Mouse (Mus musculus) heart, embryonic 11.5 days (tissue): ENCODE results near the gene Plekhg2. TPM values are rescaled to one million over a fixed set of nuclear protein-coding genes. Genes with fewer than 3 reads are reported as not detected.

Experiments
- ATAC-seq: fragments of 200-750 bp; cut with Nextera tagmentation; replicated peaks from 2 replicates; pipeline ENCODE4 v1.8.0; 2017; ENCODE audit warnings: moderate library complexity; ENCODE audit not compliant: insufficient number of reproducible peaks, low FRiP score, low TSS enrichment
- H3K27ac ChIP-seq: fragments of 300-500 bp; sonication (generic); 2 replicates; pipeline ENCODE4 v1.5.1; 2014; ENCODE audit warnings: mild to moderate bottlenecking, low read depth, low read length
- H3K27me3 ChIP-seq: fragments of 300-500 bp; sonication (generic); 2 replicates; pipeline ENCODE4 v1.6.1; 2014; ENCODE audit warnings: mild to moderate bottlenecking, low read length, mixed read lengths; ENCODE audit not compliant: control insufficient read depth, insufficient read depth
- H3K36me3 ChIP-seq: fragments of 300-500 bp; sonication (generic); 2 replicates; pipeline ENCODE4 v1.6.1; 2014; ENCODE audit warnings: mild to moderate bottlenecking, low read length, moderate library complexity, mixed read lengths; ENCODE audit not compliant: control insufficient read depth, insufficient read depth
- H3K4me1 ChIP-seq: fragments of 300-500 bp; sonication (generic); 2 replicates; pipeline ENCODE4 v1.6.1; 2014; ENCODE audit warnings: low read length; ENCODE audit not compliant: control insufficient read depth, insufficient read depth
- H3K4me2 ChIP-seq: fragments of 300-500 bp; sonication (generic); 2 replicates; pipeline ENCODE4 v1.6.1; 2014; ENCODE audit warnings: mild to moderate bottlenecking, moderate library complexity
- H3K4me3 ChIP-seq: fragments of 300-500 bp; sonication (generic); 2 replicates; pipeline ENCODE4 v1.5.1; 2014; ENCODE audit warnings: low read depth, low read length
- H3K9ac ChIP-seq: fragments of 300-500 bp; sonication (generic); 2 replicates; pipeline ENCODE4 v1.6.1; 2014; ENCODE audit warnings: mild to moderate bottlenecking, low read depth, low read length, moderate library complexity
- H3K9me3 ChIP-seq: fragments of 300-500 bp; sonication (generic); replicated peaks from 2 replicates; pipeline ENCODE4 v1.6.1; 2016; ENCODE audit warnings: low read length; ENCODE audit not compliant: control insufficient read depth
- WGBS: fragments of 180-500 bp; shearing (Covaris S2); extraction: QIAGEN DNeasy Blood & Tissue Kit; methylation state at CpG from one replicate; pipeline ENCODE4 v1.1.7; 2014; ENCODE audit not compliant: insufficient replicate concordance; 5-methylcytosine and 5-hydroxymethylcytosine counted together
- polyA plus RNA-seq: library from polyadenylated mRNA; unstranded; fragments of >200 nt; fragmentation: Nextera tagmentation; extraction: Ambion mirVana; gene quantifications from 2 replicates; pipeline ENCODE4 v1.2.1, GENCODE M21; 2014

The Plekhg2 gene
- polyA plus RNA-seq, 1 experiment from 2014 or later = 44.6 TPM

GRCm38 (mm10) chr7:28344637-28345036 is 27.8 kb downstream of the Plekhg2 start:
- no peaks in the 10 kb centered on the region for H3K9me3 ChIP-seq
- peaks cover under 1% of the 10 kb centered on the region; the same call in 1 of the 2 replicates for H3K4me1 ChIP-seq
- no peak overlapping the region for H3K9ac ChIP-seq
- no peaks in the 10 kb centered on the region for H3K27me3 ChIP-seq
- 11% methylated on average over 4 of the region's 4 CpGs for WGBS
- no peak for ATAC-seq
- no peak overlapping the region for H3K4me3 ChIP-seq
- no peak overlapping the region for H3K27ac ChIP-seq
- no peaks in the 10 kb centered on the region for H3K36me3 ChIP-seq
- no peak overlapping the region for H3K4me2 ChIP-seq

- H3K4me2 ChIP-seq = no peak overlapping the region
- no peaks in the 10 kb centered on the region for H3K9me3 ChIP-seq
- no peaks in the 10 kb centered on the region for H3K27me3 ChIP-seq
- H3K4me3 ChIP-seq = no peak overlapping the region
- no peak overlapping the region for H3K27ac ChIP-seq
- H3K36me3 ChIP-seq = no peaks in the 10 kb centered on the region
- 38% methylated on average over 7 of the region's 7 CpGs for WGBS
- no peak for ATAC-seq
- H3K9ac ChIP-seq = no peak overlapping the region
- H3K4me1 ChIP-seq = peaks cover 11% of the 10 kb centered on the region; the same call in 1 of the 2 replicates
Measured at GRCm38 (mm10) chr7:28341381-28341780, 31.0 kb downstream of the Plekhg2 start.

DNA sequence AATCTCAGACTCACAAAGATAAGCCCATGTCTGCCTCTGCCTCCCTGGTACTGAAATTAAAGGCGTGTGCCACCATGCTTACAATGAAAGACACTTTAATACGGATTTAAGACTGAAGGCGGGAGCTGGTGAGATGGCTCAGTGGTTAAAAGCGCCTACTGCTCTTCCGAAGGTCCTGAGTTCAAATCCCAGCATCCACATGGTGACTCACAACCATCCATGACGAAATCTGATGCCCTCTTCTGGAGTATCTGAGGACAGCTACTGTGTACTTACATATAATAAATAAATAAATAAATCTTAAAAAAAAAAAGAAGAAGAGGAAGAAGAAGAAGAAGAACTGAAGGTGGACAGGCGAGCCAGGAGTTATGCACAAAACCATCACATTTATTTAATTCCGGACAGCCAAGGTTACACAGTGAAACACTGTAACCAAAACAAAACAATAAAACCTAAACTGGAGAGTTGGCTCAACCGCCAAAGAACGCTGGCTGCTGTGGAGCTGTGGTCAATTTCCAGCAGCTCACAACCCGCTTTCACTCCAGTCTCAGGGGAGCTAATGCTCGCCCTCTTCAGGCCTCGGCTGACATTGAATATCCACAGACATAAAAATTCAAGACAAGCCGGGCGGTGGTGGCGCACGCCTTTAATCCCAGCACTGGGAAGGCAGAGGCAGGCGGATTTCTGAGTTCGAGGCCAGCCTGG is 33.0 kb downstream of the Plekhg2 start:
- Histone ChIP-seq H3K4me3 (peak overlapping the region; percentile 80), H3K9ac (peak overlapping the region; percentile 87; the same call in 1 of the 2 replicates), H3K9me3 (no peaks in the 10 kb centered on the region), H3K4me2 (peak overlapping the region; percentile 92), H3K36me3 (0 out of 2 replicates have a peak, but pooled peaks cover 3% of the 10 kb centered on the region), H3K27me3 (no peaks in the 10 kb centered on the region), H3K27ac (peak overlapping the region; percentile 90), H3K4me1 (peaks cover 11% of the 10 kb centered on the region; the same call in 1 of the 2 replicates)
- 78% methylated on average over 19 of the region's 19 CpGs for WGBS
- ATAC-seq = no peak

DNA sequence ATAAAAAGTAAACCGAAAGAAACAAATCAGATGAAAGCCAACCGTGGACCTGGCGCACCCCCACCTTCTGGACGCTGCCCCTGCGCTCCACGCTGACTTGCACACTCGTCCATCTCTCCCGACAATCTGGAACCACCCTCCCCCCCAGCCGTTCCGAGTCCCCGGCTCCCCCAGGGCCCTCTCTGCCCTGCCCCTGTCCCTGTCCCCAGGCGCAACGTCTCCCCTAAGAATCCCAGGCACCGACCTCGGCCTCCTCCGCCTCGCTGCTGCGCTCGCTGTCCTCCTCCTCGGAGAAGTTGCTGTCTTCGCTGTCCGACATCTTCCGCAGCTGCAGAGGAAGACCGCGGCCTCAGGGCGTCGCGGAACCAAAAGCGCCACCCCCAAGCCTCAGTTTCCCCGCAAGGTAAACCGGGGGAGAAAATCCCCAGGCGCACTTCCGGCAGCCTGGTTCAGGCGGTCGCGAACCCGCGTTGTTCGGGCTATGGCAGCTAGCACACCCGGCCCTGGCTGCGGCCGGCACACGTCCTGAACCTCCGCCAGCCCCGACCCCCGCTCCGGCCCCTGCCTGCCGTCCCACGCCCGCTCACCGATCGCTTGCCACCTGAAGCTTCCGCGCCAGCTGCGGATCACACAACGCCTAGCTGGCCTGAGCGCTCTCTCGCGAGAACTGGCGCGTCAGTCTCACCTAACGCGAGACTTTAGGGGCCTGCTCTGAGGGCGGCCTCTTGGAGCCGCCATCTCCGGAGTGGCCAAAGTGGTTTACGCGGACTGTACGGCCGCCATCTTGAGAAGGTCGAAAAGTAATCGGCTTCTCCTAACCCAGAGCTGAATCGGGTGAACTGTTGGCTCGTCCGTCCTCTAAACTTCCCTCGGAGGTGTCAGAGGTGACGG is 34.0 kb downstream of the Plekhg2 start, which contains the start of gene Supt5:
Gene Supt5, minus strand, starts transcription at position 639 of the 891 bp plus-strand sequence.
- no peaks in the 10 kb centered on the region for H3K27me3 ChIP-seq

GRCm38 (mm10) chr7:28335471-28335870 is 36.9 kb downstream of the Plekhg2 start:
- H3K9ac ChIP-seq = no peak overlapping the region
- no peaks in the 10 kb centered on the region for H3K9me3 ChIP-seq
- H3K4me3 ChIP-seq = no peak overlapping the region
- H3K27me3 ChIP-seq = no peaks in the 10 kb centered on the region
- peaks cover 3% of the 10 kb centered on the region; the same call in 1 of the 2 replicates for H3K36me3 ChIP-seq
- no peak for ATAC-seq
- H3K4me1 ChIP-seq = peaks cover 11% of the 10 kb centered on the region; the same call in 1 of the 2 replicates
- WGBS = 91% methylated on average over 2 of the region's 2 CpGs
- no peak overlapping the region for H3K27ac ChIP-seq
- no peak overlapping the region for H3K4me2 ChIP-seq

More for the DNA sequence above, 34.0 kb downstream of the Plekhg2 start, which contains the start of gene Supt5:
- Histone ChIP-seq H3K36me3 (0 out of 2 replicates have a peak, but pooled peaks cover 3% of the 10 kb centered on the region), H3K4me1 (peaks cover 11% of the 10 kb centered on the region; the same call in 1 of the 2 replicates), H3K9ac (peak within 1 kb of the TSS; percentile 87), H3K27ac (peak within 1 kb of the TSS; percentile 90), H3K9me3 (no peaks in the 10 kb centered on the region), H3K4me3 (peak within 1 kb of the TSS; percentile 80), H3K4me2 (peak within 1 kb of the TSS; percentile 92)
- peak; percentile 95 for ATAC-seq
- under 1% methylated on average over 77 of the region's 77 CpGs for WGBS

- Histone ChIP-seq H3K27ac (no peak overlapping the region), H3K36me3 (peaks cover 10% of the 10 kb centered on the region), H3K9me3 (no peaks in the 10 kb centered on the region), H3K4me3 (no peak overlapping the region), H3K4me1 (peaks cover 11% of the 10 kb centered on the region; the same call in 1 of the 2 replicates), H3K4me2 (no peak overlapping the region), H3K27me3 (no peaks in the 10 kb centered on the region), H3K9ac (no peak overlapping the region)
- no peak for ATAC-seq
- 91% methylated on average over 4 of the region's 4 CpGs for WGBS
Measured at GRCm38 (mm10) chr7:28334534-28334933, 37.9 kb downstream of the Plekhg2 start.

DNA sequence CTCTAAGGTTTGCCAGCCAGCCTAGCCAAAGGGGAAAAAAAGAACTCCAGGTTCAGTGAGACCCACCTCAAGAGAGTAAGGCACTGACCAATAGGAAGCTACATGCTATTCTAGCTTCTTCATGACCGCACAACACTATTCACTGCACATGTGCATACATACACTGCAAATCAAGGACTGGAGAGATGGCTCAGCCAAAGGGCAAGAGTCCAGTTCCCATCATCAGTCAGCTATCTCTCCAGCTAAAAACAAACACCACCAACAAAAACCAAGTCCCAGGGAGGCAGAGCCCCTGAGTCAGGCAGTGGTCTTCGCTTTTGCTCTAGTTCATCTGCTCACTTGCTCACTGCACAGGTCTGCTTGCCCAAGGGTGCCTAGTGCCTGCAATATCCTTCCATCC is 44.1 kb downstream of the Plekhg2 start:
- no peak overlapping the region for H3K27ac ChIP-seq
- no peak overlapping the region for H3K9ac ChIP-seq
- WGBS = 100% methylated on average over 2 of the region's 2 CpGs
- H3K4me2 ChIP-seq = no peak overlapping the region
- ATAC-seq = no peak
- H3K4me1 ChIP-seq = no peaks in the 10 kb centered on the region
- H3K9me3 ChIP-seq = no peaks in the 10 kb centered on the region
- H3K4me3 ChIP-seq = no peak overlapping the region
- no peaks in the 10 kb centered on the region for H3K27me3 ChIP-seq
- peaks cover 43% of the 10 kb centered on the region for H3K36me3 ChIP-seq

GRCm38 (mm10) chr7:28326457-28326856 is 45.9 kb downstream of the Plekhg2 start:
- no peaks in the 10 kb centered on the region for H3K27me3 ChIP-seq
- 73% methylated on average over 4 of the region's 4 CpGs for WGBS
- no peak overlapping the region for H3K9ac ChIP-seq

More at GRCm38 (mm10) chr7:28326457-28326856, 45.9 kb downstream of the Plekhg2 start:
- no peak overlapping the region for H3K4me3 ChIP-seq
- ATAC-seq = no peak
- no peaks in the 10 kb centered on the region for H3K4me1 ChIP-seq
- no peak overlapping the region for H3K4me2 ChIP-seq
- H3K9me3 ChIP-seq = no peaks in the 10 kb centered on the region
- H3K36me3 ChIP-seq = peaks cover 60% of the 10 kb centered on the region
- no peak overlapping the region for H3K27ac ChIP-seq
